Mouse (Mus musculus): Measurements from ENCODE around the gene Elp4. TPM values are rescaled to one million over a fixed set of nuclear protein-coding genes. Genes with fewer than 3 reads are reported as not detected.

Elp4 gene
- polyA plus RNA-seq, 1 experiment from 2014 or later: 73.5 TPM

DNA sequence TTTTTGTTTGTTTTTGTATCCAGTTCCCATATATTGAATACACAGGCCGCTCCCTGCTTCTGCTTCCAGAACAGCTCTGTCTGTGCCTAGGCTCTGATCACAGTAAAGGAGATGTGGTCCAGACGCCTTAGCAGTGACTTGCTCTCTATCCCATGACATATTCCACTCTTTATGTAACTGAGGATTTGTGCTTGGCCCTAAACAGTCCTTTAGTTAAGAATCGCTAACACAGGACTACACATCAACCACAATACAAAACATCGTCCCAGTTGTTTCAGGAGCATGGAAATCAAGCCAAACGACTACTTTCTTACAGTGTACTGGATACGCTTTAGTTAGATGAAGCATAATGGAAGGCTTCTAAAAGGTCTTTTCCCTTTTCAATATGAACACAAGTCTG is 102.8 kb downstream of the Elp4 start:
- Histone ChIP-seq H3K4me1 (peaks cover 40% of the 10 kb centered on the region), H3K27ac (no peak overlapping the region), H3K36me3 (replicated peaks) (no peaks in the 10 kb centered on the region), H3K4me3 (no peak overlapping the region), H3K9me3 (no peaks in the 10 kb centered on the region), H3K27me3 (ENCODE audit: poor library complexity, severe bottlenecking) (no peaks in the 10 kb centered on the region)
- WGBS: 62% methylated on average over 6 of the region's 6 CpGs
- no peak for DNase-seq (ENCODE audit: extremely low spot score, low spot score)

GRCm38 (mm10) chr2:105800694-105801093 is 103.7 kb downstream of the Elp4 start:
- WGBS: 26% methylated on average over 1 of the region's 1 CpGs
- Histone ChIP-seq H3K27me3 (ENCODE audit: poor library complexity, severe bottlenecking) (no peaks in the 10 kb centered on the region), H3K4me3 (no peak overlapping the region), H3K36me3 (replicated peaks) (no peaks in the 10 kb centered on the region), H3K9me3 (no peaks in the 10 kb centered on the region), H3K4me1 (peaks cover 40% of the 10 kb centered on the region), H3K27ac (no peak overlapping the region)
- DNase-seq (ENCODE audit: extremely low spot score, low spot score): no peak

GRCm38 (mm10) chr2:105799840-105800239 is 104.5 kb downstream of the Elp4 start:
- no peaks in the 10 kb centered on the region for H3K27me3 ChIP-seq (ENCODE audit: poor library complexity, severe bottlenecking)
- H3K9me3 ChIP-seq: no peaks in the 10 kb centered on the region
- 61% methylated on average over 2 of the region's 2 CpGs for WGBS
- no peak overlapping the region for H3K4me3 ChIP-seq
- H3K4me1 ChIP-seq: peaks cover 38% of the 10 kb centered on the region
- H3K27ac ChIP-seq: no peak overlapping the region
- DNase-seq (ENCODE audit: extremely low spot score, low spot score): no peak
- no peaks in the 10 kb centered on the region for H3K36me3 ChIP-seq (replicated peaks)

DNA sequence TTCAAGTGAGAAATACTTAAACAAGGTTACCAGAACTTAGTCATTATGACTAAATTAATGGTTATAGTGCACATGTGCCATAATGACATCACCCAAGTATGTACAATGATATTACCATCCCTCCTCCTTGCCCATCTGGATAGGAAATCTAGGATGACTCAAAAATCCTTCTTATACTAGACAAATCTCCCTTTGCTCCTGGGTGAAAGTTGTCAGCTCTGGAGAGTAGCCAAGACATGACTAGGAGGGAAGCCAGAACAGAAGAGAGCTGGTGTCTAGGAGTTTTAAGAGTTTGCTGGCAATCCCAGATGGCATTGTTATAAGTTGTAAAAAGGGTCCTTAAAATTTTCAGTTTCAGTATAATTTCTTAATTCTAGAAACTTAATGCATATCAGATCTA is 106.5 kb downstream of the Elp4 start:
- DNase-seq (ENCODE audit: extremely low spot score, low spot score): no peak
- no peaks in the 10 kb centered on the region for H3K27me3 ChIP-seq (ENCODE audit: poor library complexity, severe bottlenecking)
- peaks cover 31% of the 10 kb centered on the region for H3K4me1 ChIP-seq
- no peaks in the 10 kb centered on the region for H3K9me3 ChIP-seq
- H3K27ac ChIP-seq: no peak overlapping the region
- no peak overlapping the region for H3K4me3 ChIP-seq
- H3K36me3 ChIP-seq (replicated peaks): no peaks in the 10 kb centered on the region

- Histone ChIP-seq H3K27ac (no peak overlapping the region), H3K9me3 (no peaks in the 10 kb centered on the region), H3K4me3 (no peak overlapping the region), H3K27me3 (ENCODE audit: poor library complexity, severe bottlenecking) (no peaks in the 10 kb centered on the region), H3K36me3 (replicated peaks) (no peaks in the 10 kb centered on the region), H3K4me1 (peaks cover 39% of the 10 kb centered on the region)
- DNase-seq (ENCODE audit: extremely low spot score, low spot score): no peak
Measured at GRCm38 (mm10) chr2:105796101-105796500, 108.3 kb downstream of the Elp4 start.

GRCm38 (mm10) chr2:105792339-105793120 is 111.8 kb downstream of the Elp4 start:
- peaks cover 49% of the 10 kb centered on the region for H3K4me1 ChIP-seq
- H3K36me3 ChIP-seq (replicated peaks): no peaks in the 10 kb centered on the region
- no peak for DNase-seq (ENCODE audit: extremely low spot score, low spot score)
- H3K27ac ChIP-seq: no peak overlapping the region
- no peaks in the 10 kb centered on the region for H3K9me3 ChIP-seq
- 56% methylated on average over 12 of the region's 12 CpGs for WGBS
- no peak overlapping the region for H3K4me3 ChIP-seq
- H3K27me3 ChIP-seq (ENCODE audit: poor library complexity, severe bottlenecking): peaks cover 24% of the 10 kb centered on the region

DNA sequence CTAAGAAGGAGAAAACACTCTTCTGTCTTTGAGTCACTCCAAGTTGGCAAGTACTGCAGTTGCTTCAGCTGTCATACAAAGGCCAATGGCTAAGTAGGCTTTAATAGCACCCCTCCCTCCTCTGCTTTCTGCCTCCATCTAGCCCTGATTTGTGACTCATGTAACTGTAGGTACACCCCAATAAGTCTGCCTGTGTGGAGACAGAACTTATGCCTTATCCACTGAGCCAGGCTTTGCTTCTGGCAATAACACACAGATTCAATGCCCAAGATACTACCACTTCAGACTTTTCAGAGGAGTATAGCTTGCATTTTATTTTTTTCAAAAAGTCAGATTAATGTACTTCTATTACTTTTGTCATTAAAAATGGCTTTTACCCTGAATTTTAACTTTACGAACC is 114.4 kb downstream of the Elp4 start:
- H3K36me3 ChIP-seq (replicated peaks): no peaks in the 10 kb centered on the region
- no peak overlapping the region for H3K27ac ChIP-seq
- WGBS: 95% methylated on average over 1 of the region's 1 CpGs
- DNase-seq (ENCODE audit: extremely low spot score, low spot score): no peak
- no peak overlapping the region for H3K4me3 ChIP-seq
- H3K4me1 ChIP-seq: peaks cover 50% of the 10 kb centered on the region
- H3K27me3 ChIP-seq (ENCODE audit: poor library complexity, severe bottlenecking): peaks cover 25% of the 10 kb centered on the region
- H3K9me3 ChIP-seq: no peaks in the 10 kb centered on the region

- Histone ChIP-seq H3K36me3 (replicated peaks) (no peaks in the 10 kb centered on the region), H3K4me1 (peaks cover 44% of the 10 kb centered on the region), H3K27ac (no peak overlapping the region), H3K27me3 (ENCODE audit: poor library complexity, severe bottlenecking) (peaks cover 28% of the 10 kb centered on the region), H3K4me3 (no peak overlapping the region), H3K9me3 (no peaks in the 10 kb centered on the region)
- 25% methylated on average over 4 of the region's 4 CpGs for WGBS
- no peak for DNase-seq (ENCODE audit: extremely low spot score, low spot score)
Measured at GRCm38 (mm10) chr2:105787726-105788125, 116.6 kb downstream of the Elp4 start.

DNA sequence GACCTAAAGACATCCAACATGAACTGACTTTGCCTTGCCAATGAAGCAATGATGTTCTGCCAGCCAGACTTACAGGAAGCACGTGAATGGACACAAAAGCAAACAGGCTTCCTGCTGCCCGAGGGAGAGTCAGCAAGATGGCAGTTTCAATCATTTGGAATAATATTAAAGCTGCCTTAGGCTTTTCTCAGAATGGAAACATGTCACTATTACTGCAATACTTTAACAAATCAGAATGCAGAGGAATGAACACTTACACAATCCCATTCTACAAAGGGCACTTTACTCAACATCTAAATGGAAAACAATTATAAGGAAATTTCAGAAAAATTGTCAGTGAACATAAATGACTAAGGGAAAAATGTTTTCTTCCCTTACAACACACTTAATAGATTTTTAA is 117.4 kb downstream of the Elp4 start:
- Histone ChIP-seq H3K27me3 (ENCODE audit: poor library complexity, severe bottlenecking) (peaks cover 33% of the 10 kb centered on the region), H3K36me3 (replicated peaks) (no peaks in the 10 kb centered on the region), H3K4me3 (no peak overlapping the region), H3K27ac (no peak overlapping the region), H3K4me1 (peaks cover 36% of the 10 kb centered on the region), H3K9me3 (no peaks in the 10 kb centered on the region)
- WGBS: 30% methylated on average over 2 of the region's 2 CpGs
- no peak for DNase-seq (ENCODE audit: extremely low spot score, low spot score)

- no peak for DNase-seq (ENCODE audit: extremely low spot score, low spot score)
Measured at GRCm38 (mm10) chr2:105782885-105783284, 121.5 kb downstream of the Elp4 start.

DNA sequence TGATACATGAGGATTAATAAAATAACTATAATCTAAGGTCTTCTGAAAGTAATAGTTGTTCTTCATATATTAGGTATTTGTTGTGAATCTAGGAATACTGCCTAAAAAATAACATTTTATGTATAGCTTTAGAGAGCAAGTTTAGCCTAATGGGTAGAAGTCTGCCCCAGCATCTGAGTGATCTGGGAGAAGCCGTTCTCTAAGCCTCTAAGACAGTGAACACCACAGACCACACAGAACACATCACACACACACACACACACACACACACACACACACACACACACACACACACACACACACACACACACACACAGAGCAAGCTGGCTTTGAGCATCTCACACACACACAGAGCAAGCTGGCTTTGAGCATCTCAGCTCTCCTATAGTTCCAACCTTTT is 123.6 kb downstream of the Elp4 start:
- H3K4me3 ChIP-seq: no peak overlapping the region
- H3K9me3 ChIP-seq: no peaks in the 10 kb centered on the region
- peaks cover 17% of the 10 kb centered on the region for H3K4me1 ChIP-seq
- WGBS: 64% methylated on average over 1 of the region's 1 CpGs
- H3K27me3 ChIP-seq (ENCODE audit: poor library complexity, severe bottlenecking): peaks cover 9% of the 10 kb centered on the region; the same call in 1 of the 2 replicates
- no peak for DNase-seq (ENCODE audit: extremely low spot score, low spot score)
- no peaks in the 10 kb centered on the region for H3K36me3 ChIP-seq (replicated peaks)
- no peak overlapping the region for H3K27ac ChIP-seq

More at GRCm38 (mm10) chr2:105782885-105783284, 121.5 kb downstream of the Elp4 start:
- WGBS: 72% methylated on average over 5 of the region's 5 CpGs
- H3K4me3 ChIP-seq: no peak overlapping the region
- H3K36me3 ChIP-seq (replicated peaks): no peaks in the 10 kb centered on the region
- no peak overlapping the region for H3K27ac ChIP-seq
- H3K27me3 ChIP-seq (ENCODE audit: poor library complexity, severe bottlenecking): peaks cover 14% of the 10 kb centered on the region; the same call in 1 of the 2 replicates
- H3K4me1 ChIP-seq: peaks cover 28% of the 10 kb centered on the region
- no peaks in the 10 kb centered on the region for H3K9me3 ChIP-seq

GRCm38 (mm10) chr2:105779320-105779891 is 125.0 kb downstream of the Elp4 start:
- Histone ChIP-seq H3K4me1 (peaks cover 17% of the 10 kb centered on the region), H3K27ac (no peak overlapping the region), H3K4me3 (no peak overlapping the region), H3K27me3 (ENCODE audit: poor library complexity, severe bottlenecking) (peaks cover 9% of the 10 kb centered on the region; the same call in 1 of the 2 replicates), H3K36me3 (replicated peaks) (no peaks in the 10 kb centered on the region), H3K9me3 (no peaks in the 10 kb centered on the region)
- DNase-seq (ENCODE audit: extremely low spot score, low spot score): no peak
- 16% methylated on average over 6 of the region's 6 CpGs for WGBS

DNA sequence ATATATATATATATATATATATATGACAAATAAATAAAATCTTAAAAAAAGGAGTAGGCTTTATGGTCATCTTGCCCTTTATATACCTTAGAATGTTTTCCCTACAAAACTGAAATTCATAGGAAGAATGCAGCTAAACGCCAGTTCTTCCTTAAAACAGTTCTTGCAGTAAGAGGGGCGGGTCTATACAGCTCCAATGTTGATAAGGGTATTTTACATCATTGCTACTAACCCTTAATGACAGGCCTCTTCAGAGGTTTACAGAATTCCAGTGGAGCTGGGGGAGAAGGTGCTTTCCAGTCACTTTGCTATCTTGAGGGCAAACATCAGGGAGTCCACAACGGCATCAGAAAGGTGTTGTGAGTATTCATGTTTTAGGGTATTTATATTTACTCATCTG is 133.1 kb downstream of the Elp4 start:
- DNase-seq (ENCODE audit: extremely low spot score, low spot score): no peak
- H3K4me3 ChIP-seq: no peak overlapping the region
- H3K4me1 ChIP-seq: no peaks in the 10 kb centered on the region
- H3K9me3 ChIP-seq: peaks cover 9% of the 10 kb centered on the region
- H3K27me3 ChIP-seq (ENCODE audit: poor library complexity, severe bottlenecking): no peaks in the 10 kb centered on the region
- peaks cover 10% of the 10 kb centered on the region for H3K36me3 ChIP-seq (replicated peaks)
- WGBS: 88% methylated on average over 3 of the region's 3 CpGs
- no peak overlapping the region for H3K27ac ChIP-seq
